ENCODE assay signal across 8 mouse cellular contexts in genomic region chr15:31381936-31382468, GRCm38 (mm10). TPM values are rescaled to one million over a fixed set of nuclear protein-coding genes. Genes with fewer than 3 reads are reported as not detected.
DNase-seq lines count a peak whose midpoint lies in the region; ATAC-seq and TF ChIP-seq lines count a peak whose summit lies in the region.

No protein-coding gene starts in this region.

- ATAC-seq in liver, embryonic 11.5 days (replicated peaks; ENCODE audit: low FRiP score) = peak; percentile 54; the same call in 1 of the 2 replicates
- ATAC-seq in granulocyte monocyte progenitor cell, adult 5-6 weeks (replicated peaks; ENCODE audit: poor library complexity, severe bottlenecking) = no peak
- no peak for ATAC-seq in forebrain, embryonic 14.5 days

- no peak overlapping the region for H3K9ac ChIP-seq in liver, embryonic 11.5 days (ENCODE audit: low read depth, low read length)
- no peak overlapping the region for H3K9ac ChIP-seq in forebrain, embryonic 14.5 days (ENCODE audit: low read length)

- no peak overlapping the region for H3K4me3 ChIP-seq in liver, embryonic 11.5 days (ENCODE audit: low read depth, low read length)
- H3K4me3 ChIP-seq in cerebellum, adult 2 months (replicated peaks; ENCODE audit: insufficient read depth, low read depth, low read length) = no peak overlapping the region
- no peak overlapping the region for H3K4me3 ChIP-seq in forebrain, embryonic 14.5 days (ENCODE audit: low read depth, low read length)

- intact Hi-C loops in heart, postnatal 10 days (cut with DNase I) = no loop called here

- H3K27me3 ChIP-seq in liver, embryonic 11.5 days (replicated peaks; ENCODE audit: control insufficient read depth, insufficient read depth, low read length) = no peaks in the 10 kb centered on the region
- no peaks in the 10 kb centered on the region for H3K27me3 ChIP-seq in cerebellum, adult 2 months (ENCODE audit: control insufficient read depth, insufficient read depth, low read length)
- no peaks in the 10 kb centered on the region for H3K27me3 ChIP-seq in forebrain, embryonic 14.5 days (replicated peaks; ENCODE audit: control insufficient read depth, insufficient read depth, low read length)

- DNase-seq in adrenal gland, adult 2 months = peak; percentile 50
- DNase-seq in adrenal gland, adult 18-20 months (ENCODE audit: low spot score in 2 of 2) = no peak
- peak; percentile 2 for DNase-seq in adipocyte (ENCODE audit: low spot score)
- peak; percentile 30 to 41 for DNase-seq in heart, postnatal 10 days
- no peak for DNase-seq in liver, embryonic 11.5 days (ENCODE audit: low spot score)
- DNase-seq in cerebellum, adult 2 months = no peak
- no peak for DNase-seq in forebrain, embryonic 14.5 days (ENCODE audit: low spot score)

- H3K36me3 ChIP-seq in liver, embryonic 11.5 days (ENCODE audit: control insufficient read depth, insufficient read depth, low read length) = no peaks in the 10 kb centered on the region
- H3K36me3 ChIP-seq in forebrain, embryonic 14.5 days (ENCODE audit: control insufficient read depth, insufficient read depth, low read length) = no peaks in the 10 kb centered on the region

- TF ChIP-seq POLR2A in cerebellum, adult 2 months (IDR thresholded peaks at IDR 0.05; ENCODE audit: borderline replicate concordance, insufficient read depth, low read length) = no peak

- 49% methylated on average over 11 of the region's 11 CpGs for WGBS in liver, embryonic 11.5 days
- 21% methylated on average over 11 of the region's 11 CpGs for WGBS in cerebellum, adult 2 months
- WGBS in forebrain, embryonic 14.5 days = 85% methylated on average over 11 of the region's 11 CpGs

- no peaks in the 10 kb centered on the region; the same call in 1 of the 2 replicates for H3K9me3 ChIP-seq in liver, embryonic 11.5 days (ENCODE audit: control insufficient read depth, low read length)
- no peaks in the 10 kb centered on the region for H3K9me3 ChIP-seq in forebrain, embryonic 14.5 days (replicated peaks; ENCODE audit: control insufficient read depth, low read length)

- no peak overlapping the region for H3K4me2 ChIP-seq in liver, embryonic 11.5 days
- H3K4me2 ChIP-seq in forebrain, embryonic 14.5 days (ENCODE audit: low read length) = no peak overlapping the region

- no peak for TF ChIP-seq CTCF in cerebellum, adult 2 months (IDR thresholded peaks at IDR 0.05; ENCODE audit: borderline replicate concordance, insufficient read depth, low read depth, low read length)

- no peak overlapping the region for H3K27ac ChIP-seq in liver, embryonic 11.5 days (ENCODE audit: low read depth, low read length)
- no peak overlapping the region for H3K27ac ChIP-seq in cerebellum, adult 2 months (ENCODE audit: insufficient read depth, low read length)
- H3K27ac ChIP-seq in forebrain, embryonic 14.5 days (ENCODE audit: low read depth, low read length) = no peak overlapping the region

- H3K4me1 ChIP-seq in liver, embryonic 11.5 days (replicated peaks; ENCODE audit: control insufficient read depth, insufficient read depth, low read length) = 0 out of 2 replicates have a peak, but pooled peaks cover 2% of the 10 kb centered on the region
- no peaks in the 10 kb centered on the region for H3K4me1 ChIP-seq in cerebellum, adult 2 months (ENCODE audit: control insufficient read depth, insufficient read depth, low read length)
- no peaks in the 10 kb centered on the region for H3K4me1 ChIP-seq in forebrain, embryonic 14.5 days (ENCODE audit: control insufficient read depth, insufficient read depth, low read length)

RNA-seq across cellular contexts. Expression of gene Ankrd33b, which starts 14.5 kb away (rescaled TPM):
- 1 to 10 TPM; 1.1 to 1.9 TPM for total RNA-seq in adrenal gland, adult 2 months (2021)
- 1.5 and 1.9 TPM in 2 replicates for polyA plus RNA-seq in adrenal gland, adult 2 months (2012; rRNA removed)
- 1 to 10 TPM; 1.3 to 4.4 TPM for total RNA-seq in adrenal gland, adult 18-20 months (2021)
- 10 to 100 TPM; 16.2 to 17.4 TPM for total RNA-seq in heart, postnatal 10 days (2021)
- 0.64 and 1.2 TPM in 2 replicates for polyA plus RNA-seq in liver, embryonic 11.5 days (2014; fragmentation: Nextera tagmentation; extraction: Ambion mirVana)
- polyA plus RNA-seq in cerebellum, adult 2 months (2012; rRNA removed) = 3.5 and 4.0 TPM in 2 replicates
- total RNA-seq in granulocyte monocyte progenitor cell, adult 5-6 weeks (2014; fragmentation: Nextera tagmentation) = 0.11 TPM in 1 of 2 replicates, not detected in the other
- total RNA-seq in granulocyte monocyte progenitor cell, adult 5-6 weeks (2017) = 0.10 TPM in 1 of 2 replicates, not detected in the other
- 0.52 and 0.70 TPM in 2 replicates for polyA plus RNA-seq in forebrain, embryonic 14.5 days (2014; fragmentation: Nextera tagmentation; extraction: Ambion mirVana)

Comparison
In these comparisons a context has a peak if more than half of its experiments do, and no peak if none do; other contexts are left out.
1. DNase-seq: peak in adrenal gland, adult 2 months (single experiment), adipocyte (single experiment) and heart, postnatal 10 days (2 of 2); none in adrenal gland, adult 18-20 months (0 of 2), liver, embryonic 11.5 days (single experiment), cerebellum, adult 2 months (0 of 2) and forebrain, embryonic 14.5 days (single experiment).